Mouse (Mus musculus) thymus, adult 18-20 months (tissue): Measurements from ENCODE around the gene Timm22.
A peak's percentile ranks its signal among the peaks of the same experiment; 100 is the strongest.

Source experiments
- DNase-seq, 2 experiments: peaks; one replicate each; pipeline ENCODE4 v3.0.0; 2022; ENCODE audit warnings: mixed read lengths in 2 of 2

Timm22 gene

DNA sequence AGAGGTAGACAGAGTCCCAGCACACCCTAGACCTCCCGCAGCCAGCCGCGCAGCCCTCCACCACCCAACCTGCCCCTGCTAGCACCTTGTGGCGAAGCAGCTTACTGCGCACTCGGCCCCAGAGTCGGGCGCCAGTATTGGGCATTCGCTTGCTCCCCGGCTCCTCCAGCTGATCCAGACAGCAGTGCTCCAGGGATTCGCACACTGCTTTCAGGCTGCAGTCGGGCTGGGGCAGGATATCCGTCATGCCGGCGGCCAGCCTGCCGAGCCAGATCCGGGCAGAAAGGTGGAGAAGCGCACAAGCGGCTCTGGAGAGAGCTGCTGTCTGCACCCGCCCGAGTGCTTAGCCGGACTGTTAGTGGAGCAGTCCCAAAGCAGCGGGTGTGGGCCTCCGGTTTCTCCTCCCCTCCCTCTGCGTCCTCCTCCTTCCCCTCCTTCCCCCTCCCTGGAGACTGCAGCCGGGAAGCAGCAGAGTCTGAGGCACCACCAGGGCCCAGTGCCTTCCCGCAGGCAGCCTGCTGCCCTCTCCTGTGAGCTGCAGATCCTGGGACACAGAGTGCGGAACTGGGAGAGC lies 30.2 kb downstream of the Timm22 start:
- DNase-seq = no peak

DNA sequence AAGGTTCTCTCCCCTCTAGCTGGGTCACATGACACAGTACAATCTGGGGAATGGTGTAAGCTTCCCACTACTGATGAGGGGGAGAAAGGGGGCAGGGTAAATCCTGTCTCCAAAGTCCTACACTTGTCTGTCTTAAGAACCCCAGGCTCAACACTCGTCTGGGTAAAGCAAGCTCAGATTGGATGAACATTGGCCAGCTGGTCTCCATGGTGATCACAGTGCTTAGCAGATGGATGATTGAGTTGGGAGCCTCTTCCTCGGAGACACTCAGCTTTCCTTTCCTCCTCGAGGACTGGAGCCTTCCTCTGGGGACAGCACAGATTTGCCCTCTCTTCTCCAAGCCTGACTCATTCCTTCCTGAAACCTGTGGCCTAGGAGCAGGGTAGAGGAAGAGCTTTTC lies 32.9 kb downstream of the Timm22 start:
- no peak for DNase-seq

DNA sequence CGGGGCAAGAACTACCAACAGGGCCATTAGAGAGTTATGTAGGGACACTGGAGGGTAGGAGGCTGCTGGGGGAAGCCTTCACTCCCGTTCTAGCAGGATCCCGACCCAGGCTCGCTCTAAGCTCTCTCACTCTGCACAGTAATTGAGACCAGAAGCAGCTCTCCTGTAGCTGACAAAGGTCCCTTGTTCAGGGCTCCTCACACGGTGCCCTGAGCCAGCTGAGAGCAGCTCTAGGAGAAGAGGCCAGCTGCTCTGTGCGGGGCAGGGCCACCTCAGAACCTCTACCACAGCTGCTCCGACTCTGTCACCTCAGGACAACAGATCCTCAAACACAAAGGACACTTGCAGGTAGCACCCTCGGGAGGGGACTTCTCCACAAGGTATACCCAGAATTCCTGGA lies 38.7 kb downstream of the Timm22 start:
- DNase-seq = no peak

DNA sequence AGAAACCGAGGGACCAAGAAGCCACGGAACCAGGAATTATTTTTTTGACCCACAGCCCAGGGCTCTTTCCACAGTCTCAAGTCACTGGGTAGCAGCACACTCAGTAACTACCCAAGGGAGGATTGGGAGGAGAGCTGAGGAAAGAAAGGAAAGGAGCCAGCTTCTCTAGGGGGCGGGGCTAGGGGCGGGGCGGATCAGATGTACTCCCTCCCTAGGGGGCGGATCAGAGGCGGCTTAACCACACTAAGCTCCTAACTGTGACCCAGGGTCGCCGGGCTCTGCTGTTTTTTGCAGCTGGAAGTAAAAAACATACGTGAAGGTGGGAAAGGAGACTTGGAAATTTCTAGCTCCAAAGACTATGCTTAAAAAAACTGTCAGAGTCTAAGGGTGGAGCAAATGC lies 39.5 kb downstream of the Timm22 start:
- no peak for DNase-seq

DNA sequence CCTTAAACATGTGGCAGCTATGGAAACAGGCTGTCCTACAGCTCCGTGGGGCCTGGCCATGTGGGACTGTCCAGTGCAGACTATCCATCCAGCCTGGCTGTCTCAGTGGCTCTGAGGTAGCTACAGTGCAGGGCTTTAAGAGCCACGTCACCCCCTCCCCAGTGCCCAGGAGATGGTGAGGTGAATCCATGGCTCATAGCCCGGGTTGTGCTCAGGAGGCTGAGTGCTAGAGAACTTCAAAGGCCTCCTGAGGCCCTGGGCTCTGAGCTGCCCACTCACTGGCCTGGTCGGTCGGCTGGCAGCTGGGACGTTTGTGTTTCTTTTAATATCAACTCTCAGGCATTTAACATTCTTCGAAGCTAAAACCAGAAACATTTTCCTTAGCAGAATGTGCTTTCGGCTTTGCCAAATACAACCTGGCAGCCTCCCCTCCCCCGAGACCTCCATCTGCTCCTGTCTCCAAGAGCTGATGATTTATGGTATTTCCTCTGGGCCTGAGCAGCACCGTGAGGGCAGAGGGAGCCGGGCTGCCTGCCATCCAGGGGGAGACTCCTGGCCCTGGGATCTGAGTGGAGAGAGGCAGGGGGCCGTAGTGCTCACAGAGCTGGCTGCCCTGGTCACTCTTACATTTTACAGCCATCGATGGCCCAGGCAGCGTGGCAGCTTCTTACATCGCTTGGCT lies 42.9 kb downstream of the Timm22 start:
- DNase-seq = no peak

DNA sequence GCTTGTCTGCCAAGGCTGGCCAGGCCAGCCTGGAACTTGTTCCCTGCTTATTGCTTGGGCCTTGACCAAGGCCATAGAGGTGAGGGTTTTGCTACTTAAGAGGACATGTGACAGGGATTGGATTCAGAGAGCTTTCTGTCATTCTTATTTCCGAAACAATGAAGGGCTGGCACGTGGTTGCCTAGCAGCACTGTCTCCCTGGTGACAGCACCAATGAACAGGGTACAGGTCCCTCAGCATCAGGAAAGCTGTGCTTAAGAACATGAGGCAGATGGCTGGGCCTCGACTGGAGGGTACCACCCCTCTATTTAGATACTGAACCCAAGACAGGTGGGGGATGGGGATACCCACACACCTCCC lies 43.4 kb downstream of the Timm22 start:
- no peak for DNase-seq

DNA sequence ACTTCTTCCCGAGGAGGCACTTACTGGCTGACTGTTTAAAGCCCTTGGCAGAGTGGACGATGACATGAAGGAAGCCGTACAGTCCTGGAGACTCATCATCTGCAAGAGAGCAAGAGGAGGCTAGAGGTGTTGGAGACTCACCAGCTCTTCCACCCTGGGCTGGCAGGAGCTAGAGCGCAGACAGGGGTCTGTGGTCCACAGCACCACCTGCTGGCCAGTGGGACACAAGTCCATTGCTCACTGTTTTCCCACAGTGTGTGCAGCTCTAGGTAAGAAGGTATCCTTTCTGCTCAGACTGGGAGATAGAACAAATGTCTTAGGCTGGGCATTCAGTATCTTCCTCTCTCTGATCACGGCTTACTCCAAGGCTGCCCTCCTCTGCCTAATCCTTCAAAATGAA lies 47.7 kb downstream of the Timm22 start:
- DNase-seq = peak in 1 of 2 experiments; percentile 31

DNA sequence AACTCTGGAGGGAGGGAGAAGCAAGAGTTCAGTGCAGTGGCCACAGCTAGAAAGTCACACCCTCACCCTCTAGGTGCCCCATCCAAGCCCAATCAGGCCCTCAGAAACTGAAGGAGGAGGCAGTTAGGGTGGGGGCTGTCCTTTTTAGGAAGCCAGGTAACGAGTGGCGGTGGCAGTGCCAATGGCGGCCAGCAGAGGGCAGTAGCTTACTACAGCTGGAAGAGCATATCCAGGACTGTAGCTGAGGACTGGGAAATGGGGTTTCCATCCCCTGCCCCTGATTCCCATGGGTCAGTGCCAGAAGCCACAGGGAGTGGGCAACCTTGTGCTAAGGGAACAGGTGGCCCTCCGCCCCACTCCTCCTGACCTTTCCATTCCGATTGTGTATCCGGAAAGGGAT lies 49.5 kb downstream of the Timm22 start:
- peak; percentile 73 to 77 for DNase-seq

DNA sequence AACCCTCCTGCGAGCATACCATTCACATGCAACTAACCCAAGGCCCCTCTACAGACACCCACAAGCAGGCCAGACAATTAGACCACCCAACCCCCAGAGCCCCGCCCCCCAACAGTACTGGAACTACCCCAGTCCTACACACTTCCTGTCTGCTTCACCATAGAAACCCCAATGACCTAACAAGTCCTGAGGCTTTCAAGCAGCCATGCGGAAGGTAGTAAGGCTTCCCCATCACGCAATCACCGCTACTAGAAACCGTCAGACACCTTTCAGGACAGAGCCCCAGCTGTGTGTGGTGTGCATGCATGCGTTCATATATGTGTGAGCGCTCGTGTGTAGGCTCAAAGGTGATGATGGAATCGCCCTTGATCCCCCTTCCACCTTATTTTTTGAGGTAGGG lies 50.1 kb downstream of the Timm22 start:
- peak in 1 of 2 experiments; percentile 23 for DNase-seq

DNA sequence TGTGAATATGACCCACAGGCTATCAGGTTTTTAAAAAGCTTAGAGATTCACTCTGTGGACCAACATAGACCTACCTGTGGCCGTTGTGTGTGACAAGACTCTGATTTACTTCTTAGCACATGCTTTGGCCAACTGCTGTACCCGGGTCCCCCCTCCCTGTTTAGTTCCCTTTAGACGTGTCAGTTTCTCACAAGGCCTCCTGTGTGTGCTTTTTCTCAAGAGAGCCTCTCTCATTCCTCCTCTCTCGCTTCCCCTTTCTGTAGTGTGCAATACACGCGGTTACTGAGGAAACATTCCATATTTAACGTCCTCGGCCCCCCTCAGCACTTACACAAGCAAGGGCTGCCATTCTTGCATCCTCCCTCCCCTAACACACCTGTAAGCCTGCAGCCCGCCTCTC lies 52.0 kb downstream of the Timm22 start:
- no peak for DNase-seq

DNA sequence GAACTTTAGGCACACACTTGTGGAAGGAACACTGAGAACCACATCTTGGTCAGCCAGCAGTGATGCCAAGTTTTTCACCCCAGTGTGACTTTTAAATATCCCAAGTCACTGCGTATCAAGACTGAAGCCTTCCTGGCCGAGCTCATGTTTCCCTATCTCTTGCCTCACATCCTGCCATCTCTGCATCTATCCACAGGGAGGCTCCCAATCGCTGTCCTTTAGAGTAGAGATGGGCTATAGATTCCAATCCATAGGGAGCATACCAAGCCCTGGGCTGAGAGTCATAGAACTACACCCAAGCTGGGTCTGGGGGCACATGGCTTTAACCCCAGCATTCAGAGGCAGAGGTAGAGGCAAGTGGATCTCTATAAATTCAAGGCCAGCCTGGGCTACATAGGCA lies 52.7 kb downstream of the Timm22 start:
- no peak for DNase-seq

DNA sequence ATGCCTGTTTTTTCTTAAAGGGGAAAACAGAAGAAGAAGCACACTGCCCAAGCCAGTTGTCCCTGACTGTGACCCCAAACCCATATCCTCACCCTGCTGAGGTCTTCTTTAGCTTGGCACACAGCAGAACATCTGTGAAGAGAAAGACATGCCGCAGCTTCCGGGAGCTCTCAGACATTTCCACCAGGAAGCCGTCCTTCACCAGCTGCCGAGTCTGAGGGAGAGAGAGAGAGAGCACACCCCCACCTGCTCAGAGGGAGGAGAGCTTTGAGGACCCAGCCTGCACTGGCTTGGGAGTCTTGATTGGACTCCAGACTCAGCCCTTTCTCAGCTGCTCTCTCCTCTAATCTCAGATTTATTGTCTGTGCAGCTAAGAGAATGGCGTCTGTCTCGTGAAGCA lies 54.4 kb downstream of the Timm22 start:
- DNase-seq = no peak

DNA sequence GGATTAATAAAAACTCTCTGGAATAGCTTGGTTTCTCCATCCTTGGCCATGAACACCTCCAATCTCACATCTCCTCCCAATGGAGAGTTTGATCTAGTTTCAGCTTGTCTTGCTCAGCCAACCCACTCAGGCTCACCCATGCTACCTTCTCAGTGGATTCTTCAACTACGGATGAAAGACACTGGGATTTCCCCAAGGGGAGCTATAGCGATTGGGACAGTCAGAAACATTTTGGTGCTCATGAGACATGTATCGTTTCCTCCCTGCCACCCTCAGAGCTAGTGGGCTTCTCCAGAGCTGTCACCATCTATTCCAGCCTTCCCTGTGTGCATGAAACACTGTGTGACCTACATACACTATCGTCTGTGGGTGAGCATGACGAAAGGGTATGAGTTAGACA lies 54.9 kb downstream of the Timm22 start:
- no peak for DNase-seq

DNA sequence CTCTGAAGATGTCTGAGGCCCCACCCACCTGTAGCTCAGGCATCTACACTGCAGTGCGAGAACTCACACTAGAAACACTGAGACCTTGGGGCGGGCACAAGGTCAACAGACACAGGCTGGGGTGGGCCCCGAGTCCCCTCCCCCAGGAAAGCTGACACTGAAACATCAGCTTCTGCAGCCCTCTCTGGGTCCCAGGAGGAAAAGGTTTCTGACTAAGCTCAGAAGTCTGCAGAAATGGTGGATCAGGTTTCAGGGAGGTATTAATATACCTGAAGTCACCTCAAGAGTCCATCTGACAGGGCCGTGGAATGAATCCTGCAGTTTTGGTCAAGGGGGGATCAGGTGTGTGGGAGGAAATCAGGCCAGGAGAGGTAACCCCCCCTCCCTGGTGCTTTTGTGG lies 59.1 kb downstream of the Timm22 start:
- DNase-seq = no peak
